Mouse (Mus musculus): Measurements from ENCODE around the gene Tmem245.

DNA sequence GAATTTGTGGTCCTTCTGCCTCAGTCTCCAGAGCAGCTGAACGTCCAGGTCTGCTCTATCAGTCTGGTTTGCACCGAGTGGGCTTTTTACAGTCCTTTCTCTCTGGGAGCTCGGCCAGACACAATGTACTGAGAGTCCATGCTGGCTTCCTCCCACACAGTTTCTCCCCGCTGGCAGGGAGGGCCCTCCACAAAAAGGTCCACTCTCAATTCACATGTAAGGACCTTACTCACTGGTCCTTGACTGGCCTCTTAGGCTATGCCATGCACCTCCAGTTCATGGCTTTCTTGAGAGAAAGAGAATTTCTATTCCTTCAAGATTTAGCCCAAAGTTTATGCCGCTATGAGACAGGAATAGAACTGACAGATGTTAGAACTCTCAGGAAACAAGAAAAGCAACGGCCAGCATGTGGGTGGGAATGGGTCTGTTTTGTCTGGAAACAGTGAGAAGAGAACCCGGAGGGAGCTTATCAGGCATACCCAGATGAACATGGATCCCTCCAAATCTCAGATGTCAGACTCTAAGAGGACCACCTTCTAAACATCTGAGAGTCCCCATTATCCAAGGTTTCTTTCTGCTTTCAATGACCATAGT, 18.4 kb upstream of the Tmem245 start:
- TF ChIP-seq MAFK (IDR thresholded peaks at IDR 0.05; ENCODE audit: borderline replicate concordance, low read depth, low read length) = no peak
- no peak for TF ChIP-seq CTCF (IDR thresholded peaks at IDR 0.05 in 2 of 3, conservative IDR thresholded peaks at IDR 0.05 in 1 of 3; ENCODE audit: control insufficient read depth in 1 of 3, insufficient read depth in 1 of 3, low read depth in 2 of 3, low read length in 3 of 3, poor library complexity in 1 of 3, severe bottlenecking in 1 of 3)
- no peak for TF ChIP-seq CHD2 (IDR thresholded peaks at IDR 0.05; ENCODE audit: low read length)
- no peak for TF ChIP-seq TAL1 (IDR thresholded peaks at IDR 0.05; ENCODE audit: low read length)
- no peak for TF ChIP-seq EP300 (IDR thresholded peaks at IDR 0.05; ENCODE audit: low read depth in 1 of 2, low read length in 2 of 2)
